9 mouse cellular contexts compared by ENCODE assay signal in genomic region chr1:89606612-89607011, GRCm38 (mm10).
A peak's percentile ranks its signal among the peaks of the same experiment; 100 is the strongest.
DNase-seq lines count a peak whose midpoint lies in the region; ATAC-seq and TF ChIP-seq lines count a peak whose summit lies in the region.
"Had no signal": no experiment of that assay in that cellular context is flagged by ENCODE, and none has a peak within 500 bp of the region (broad histone marks: within the 10 kb centered on the region; RNA-seq: fewer than 3 reads in every experiment).

No protein-coding gene starts in this region.

- peak; percentile 93 for TF ChIP-seq CTCF in intestine, postnatal 0 days (IDR thresholded peaks at IDR 0.05; ENCODE audit: low read depth)
- peak; percentile 86 for TF ChIP-seq CTCF in liver, embryonic 14.5 days (IDR thresholded peaks at IDR 0.05; ENCODE audit: low read depth)

- no peaks in the 10 kb centered on the region for H3K9me3 ChIP-seq in forebrain, embryonic 16.5 days (ENCODE audit: control insufficient read depth, low read length)
- no peaks in the 10 kb centered on the region for H3K9me3 ChIP-seq in intestine, postnatal 0 days (ENCODE audit: control insufficient read depth)
- no peaks in the 10 kb centered on the region for H3K9me3 ChIP-seq in liver, embryonic 14.5 days (ENCODE audit: control insufficient read depth, low read length)
- H3K9me3 ChIP-seq: midbrain, embryonic 12.5 days had no signal

- H3K4me3 ChIP-seq in forebrain, embryonic 16.5 days (replicated peaks; ENCODE audit: low read length) = no peak overlapping the region
- H3K4me3 ChIP-seq in intestine, postnatal 0 days (ENCODE audit: low read depth, low read length) = no peak overlapping the region
- H3K4me3 ChIP-seq in liver, embryonic 14.5 days (ENCODE audit: insufficient read depth in 1 of 2, low read depth in 2 of 2, low read length in 2 of 2) = no peak overlapping the region
- H3K4me3 ChIP-seq: midbrain, embryonic 12.5 days had no signal

- no peak overlapping the region for H3K27ac ChIP-seq in forebrain, embryonic 16.5 days (ENCODE audit: low read length)
- H3K27ac ChIP-seq in intestine, postnatal 0 days (ENCODE audit: low read depth, low read length) = no peak overlapping the region
- H3K27ac ChIP-seq in liver, embryonic 14.5 days = no peak overlapping the region
- H3K27ac ChIP-seq: midbrain, embryonic 12.5 days had no signal

- H3K36me3 ChIP-seq in forebrain, embryonic 16.5 days (ENCODE audit: control insufficient read depth, insufficient read depth) = no peaks in the 10 kb centered on the region; the same call in 1 of the 2 replicates
- H3K36me3 ChIP-seq in intestine, postnatal 0 days (ENCODE audit: control insufficient read depth, insufficient read depth) = peaks cover 20% of the 10 kb centered on the region
- H3K36me3 ChIP-seq in liver, embryonic 14.5 days (replicated peaks; ENCODE audit: control insufficient read depth, insufficient read depth, low read depth) = no peaks in the 10 kb centered on the region

- DNase-seq in urinary bladder, adult 18-20 months (ENCODE audit: low spot score in 2 of 2) = peak; percentile 41 to 52
- no peak for DNase-seq in urinary bladder, adult 2 months (ENCODE audit: low spot score)
- no peak for DNase-seq in liver, embryonic 14.5 days (ENCODE audit: low read depth in 3 of 3, low spot score in 3 of 3)
- DNase-seq in retina, adult 2 months (ENCODE audit: low read depth, low spot score) = peak; percentile 42
- no peak for DNase-seq in Muller cell, postnatal 12 days (ENCODE audit: inconsistent ontology term)

- WGBS in forebrain, embryonic 16.5 days = 35% methylated on average over 5 of the region's 5 CpGs
- 40% methylated on average over 5 of the region's 5 CpGs for WGBS in intestine, postnatal 0 days
- WGBS in liver, embryonic 14.5 days (ENCODE audit: insufficient replicate concordance) = 33% methylated on average over 5 of the region's 5 CpGs

- no peak overlapping the region for H3K9ac ChIP-seq in forebrain, embryonic 16.5 days (replicated peaks; ENCODE audit: low read depth, low read length)
- H3K9ac ChIP-seq in intestine, postnatal 0 days (ENCODE audit: low read depth, low read length) = no peak overlapping the region
- no peak overlapping the region for H3K9ac ChIP-seq in liver, embryonic 14.5 days (replicated peaks)
- H3K9ac ChIP-seq: midbrain, embryonic 12.5 days had no signal

- H3K27me3 ChIP-seq in forebrain, embryonic 16.5 days (replicated peaks; ENCODE audit: control insufficient read depth, insufficient read depth, low read length) = no peaks in the 10 kb centered on the region
- no peaks in the 10 kb centered on the region for H3K27me3 ChIP-seq in intestine, postnatal 0 days (replicated peaks; ENCODE audit: control insufficient read depth, insufficient read depth, low read length)
- no peaks in the 10 kb centered on the region for H3K27me3 ChIP-seq in liver, embryonic 14.5 days (ENCODE audit: control insufficient read depth, insufficient read depth, low read length)
- H3K27me3 ChIP-seq: midbrain, embryonic 12.5 days had no signal

- H3K4me2 ChIP-seq in forebrain, embryonic 16.5 days (ENCODE audit: low read length) = no peak overlapping the region
- no peak overlapping the region for H3K4me2 ChIP-seq in intestine, postnatal 0 days (replicated peaks; ENCODE audit: low read depth)
- H3K4me2 ChIP-seq in liver, embryonic 14.5 days (ENCODE audit: low read depth) = no peak overlapping the region
- H3K4me2 ChIP-seq: midbrain, embryonic 12.5 days had no signal

- no peak for TF ChIP-seq EP300 in liver, embryonic 14.5 days (IDR thresholded peaks at IDR 0.05; ENCODE audit: low read depth)

- ATAC-seq in cerebellum, adult (ENCODE audit: insufficient number of reproducible peaks, low FRiP score, low TSS enrichment) = 0 out of 2 replicates have a peak, but pooled peaks have one; percentile 43
- ATAC-seq in forebrain, embryonic 16.5 days = peak; percentile 51; the same call in 1 of the 2 replicates
- ATAC-seq in intestine, postnatal 0 days = no peak
- no peak for ATAC-seq in liver, embryonic 14.5 days (ENCODE audit: insufficient read depth)

- peaks cover 11% of the 10 kb centered on the region for H3K4me1 ChIP-seq in forebrain, embryonic 16.5 days (replicated peaks; ENCODE audit: control insufficient read depth, insufficient read depth, low read length)
- no peaks in the 10 kb centered on the region for H3K4me1 ChIP-seq in intestine, postnatal 0 days (replicated peaks; ENCODE audit: control insufficient read depth, insufficient read depth, low read length)
- no peaks in the 10 kb centered on the region; a peak in 1 of 4 replicates for H3K4me1 ChIP-seq in liver, embryonic 14.5 days (replicated peaks; ENCODE audit: control insufficient read depth in 2 of 2, insufficient read depth in 2 of 2, low read length in 1 of 2)

Comparison
In these comparisons a context has a peak if more than half of its experiments do, and no peak if none do; other contexts are left out.
1. DNase-seq: peak in urinary bladder, adult 18-20 months (2 of 2) and retina, adult 2 months (single experiment); none in urinary bladder, adult 2 months (single experiment), liver, embryonic 14.5 days (0 of 3) and Muller cell, postnatal 12 days (single experiment).
2. ATAC-seq: peak in cerebellum, adult (single experiment) and forebrain, embryonic 16.5 days (single experiment); none in intestine, postnatal 0 days (single experiment) and liver, embryonic 14.5 days (single experiment).